ENCODE assay signal across 25 mouse cellular contexts in the genomic region with DNA sequence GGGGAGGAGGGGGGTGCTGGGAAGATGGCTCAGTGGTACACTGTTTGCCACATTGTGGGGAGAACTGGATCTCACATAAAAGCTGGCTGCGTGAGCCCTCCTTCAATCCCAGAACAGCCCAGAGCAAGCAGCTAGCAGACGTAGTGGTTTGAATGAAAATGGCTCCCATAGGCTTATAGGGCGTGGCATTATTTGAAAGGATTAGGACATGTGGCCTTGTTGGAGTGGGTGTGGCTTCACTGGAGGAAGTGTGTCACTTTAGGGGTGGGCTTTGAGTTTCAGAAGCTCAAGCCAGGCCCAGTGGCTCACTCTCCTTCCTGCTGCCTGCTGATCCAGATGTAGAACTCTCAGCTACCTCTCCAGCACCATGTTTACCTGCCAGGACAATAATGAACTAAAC. TPM values are rescaled to one million over a fixed set of nuclear protein-coding genes. Genes with fewer than 3 reads are reported as not detected.
"Had no signal": no experiment of that assay in that cellular context is flagged by ENCODE, and none has a peak within 500 bp of the region (broad histone marks: within the 10 kb centered on the region; RNA-seq: fewer than 3 reads in every experiment).

No protein-coding gene starts in this region.

- H3K4me1 ChIP-seq: heart, embryonic 15.5 days; hindbrain, embryonic 13.5 days; hindbrain, embryonic 15.5 days; limb, embryonic 15.5 days had no signal

- H3K9ac ChIP-seq: heart, embryonic 13.5 days; heart, embryonic 15.5 days; hindbrain, embryonic 13.5 days; hindbrain, embryonic 15.5 days; limb, embryonic 13.5 days; limb, embryonic 15.5 days; liver, embryonic 12.5 days; liver, embryonic 14.5 days had no signal

- H3K4me3 ChIP-seq: heart, adult 2 months; heart, embryonic 13.5 days; heart, embryonic 15.5 days; hindbrain, embryonic 13.5 days; hindbrain, embryonic 15.5 days; layer of hippocampus, adult 2 months; left cerebral cortex, adult 2 months; limb, embryonic 13.5 days; limb, embryonic 15.5 days; liver, embryonic 12.5 days had no signal

- DNase-seq: gastrocnemius, postnatal 14 days; gastrocnemius, postnatal 36 days; heart, adult 11 months; heart, adult 2 months; heart, postnatal 14 days; heart, postnatal 36 days; kidney, adult 18-20 months; kidney, adult 8-10 months; kidney, postnatal 10 days; kidney, postnatal 25 days; kidney, postnatal 4 days; left cerebral cortex, postnatal 4 days had no signal

- H3K27ac ChIP-seq: heart, adult 2 months; heart, embryonic 13.5 days; heart, embryonic 15.5 days; hindbrain, embryonic 13.5 days; hindbrain, embryonic 15.5 days; hindbrain, postnatal 0 days; layer of hippocampus, adult 2 months; left cerebral cortex, adult 2 months; limb, embryonic 13.5 days; limb, embryonic 15.5 days; liver, embryonic 12.5 days; liver, embryonic 14.5 days had no signal

- H3K9me3 ChIP-seq: heart, embryonic 13.5 days; heart, embryonic 15.5 days; hindbrain, embryonic 13.5 days; hindbrain, embryonic 15.5 days; limb, embryonic 13.5 days; limb, embryonic 15.5 days; liver, embryonic 12.5 days had no signal

- H3K36me3 ChIP-seq: heart, embryonic 13.5 days; heart, embryonic 15.5 days; hindbrain, embryonic 13.5 days; hindbrain, embryonic 15.5 days; limb, embryonic 13.5 days; limb, embryonic 15.5 days; liver, embryonic 12.5 days had no signal

RNA-seq across cellular contexts. Expression of a gene that starts 5.5 kb away (rescaled TPM):
- total RNA-seq: gastrocnemius, adult 8-10 months; gastrocnemius, postnatal 36 days; heart, adult 2 months; heart, postnatal 14 days; heart, postnatal 36 days; liver, adult 2 months had no signal
